Mouse (Mus musculus) embryonic facial prominence, embryonic 11.5 days (tissue): ENCODE results near the gene Scamp4. TPM values are rescaled to one million over a fixed set of nuclear protein-coding genes. Genes with fewer than 3 reads are reported as not detected.
A peak's percentile ranks its signal among the peaks of the same experiment; 100 is the strongest.

Source experiments
- ATAC-seq: fragments of 200-750 bp; cut with Nextera tagmentation; replicated peaks from 2 replicates; pipeline ENCODE4 v1.8.0; 2017; ENCODE audit warnings: low read depth; ENCODE audit not compliant: insufficient number of reproducible peaks, low FRiP score, low TSS enrichment
- DNase-seq: peaks from one replicate; pipeline ENCODE4 v3.0.0-alpha.2; 2015; ENCODE audit warnings: low spot score
- H3K27ac ChIP-seq: fragments of 300-500 bp; sonication (generic); replicated peaks from 2 replicates; pipeline ENCODE4 v1.5.1; 2014; ENCODE audit warnings: mild to moderate bottlenecking, low read depth, low read length, control low read depth
- H3K27me3 ChIP-seq: fragments of 300-500 bp; sonication (generic); 2 replicates; pipeline ENCODE4 v1.6.1; 2014; ENCODE audit warnings: mild to moderate bottlenecking, low read length, moderate library complexity, mixed read lengths; ENCODE audit not compliant: control insufficient read depth, insufficient read depth
- H3K36me3 ChIP-seq: fragments of 300-500 bp; sonication (generic); replicated peaks from 2 replicates; pipeline ENCODE4 v1.6.1; 2014; ENCODE audit warnings: low read depth, mild to moderate bottlenecking, low read length, moderate library complexity, mixed read lengths; ENCODE audit not compliant: control insufficient read depth, insufficient read depth
- H3K4me1 ChIP-seq: fragments of 300-500 bp; sonication (generic); 2 replicates; pipeline ENCODE4 v1.6.1; 2014; ENCODE audit warnings: low read length, mixed read lengths; ENCODE audit not compliant: control insufficient read depth, insufficient read depth
- H3K4me2 ChIP-seq: fragments of 300-500 bp; sonication (generic); 2 replicates; pipeline ENCODE4 v1.6.1; 2014; ENCODE audit warnings: low read depth, mild to moderate bottlenecking, control low read depth, low read length, moderate library complexity
- H3K4me3 ChIP-seq: fragments of 300-500 bp; sonication (generic); 2 replicates; pipeline ENCODE4 v1.5.1; 2014; ENCODE audit warnings: low read depth, low read length, control low read depth
- H3K9ac ChIP-seq: fragments of 300-500 bp; sonication (generic); replicated peaks from 2 replicates; pipeline ENCODE4 v1.6.1; 2014; ENCODE audit warnings: mild to moderate bottlenecking, control low read depth, low read length
- H3K9me3 ChIP-seq: fragments of 300-500 bp; sonication (generic); replicated peaks from 2 replicates; pipeline ENCODE4 v1.6.1; 2016; ENCODE audit warnings: mild to moderate bottlenecking, low read length, inconsistent platforms, mixed read lengths; ENCODE audit not compliant: control insufficient read depth
- WGBS: fragments of 180-500 bp; shearing (Covaris S2); extraction: QIAGEN DNeasy Blood & Tissue Kit; methylation state at CpG from one replicate; pipeline ENCODE4 v1.1.7; 2014; 5-methylcytosine and 5-hydroxymethylcytosine counted together
- polyA plus RNA-seq: library from polyadenylated mRNA; unstranded; fragments of >200 nt; fragmentation: Nextera tagmentation; extraction: Ambion mirVana; gene quantifications from 2 replicates; pipeline ENCODE4 v1.2.1, GENCODE M21; 2014

Scamp4 gene
- polyA plus RNA-seq, 1 experiment from 2014 or later: 62.4 TPM

GRCm38 (mm10) chr10:80618181-80618580 lies 15.5 kb downstream of the Scamp4 start:
- H3K36me3 ChIP-seq: no peaks in the 10 kb centered on the region; the same call in 1 of the 2 replicates
- H3K27me3 ChIP-seq: no peaks in the 10 kb centered on the region
- 75% methylated on average over 9 of the region's 9 CpGs for WGBS

GRCm38 (mm10) chr10:80619465-80620244 lies 17.0 kb downstream of the Scamp4 start:
- no peak overlapping the region for H3K27ac ChIP-seq
- no peaks in the 10 kb centered on the region for H3K27me3 ChIP-seq
- H3K4me1 ChIP-seq: peaks cover 4% of the 10 kb centered on the region; the same call in 1 of the 2 replicates
- DNase-seq (peak; percentile 28), ATAC-seq (no peak)
- H3K9me3 ChIP-seq: no peaks in the 10 kb centered on the region
- no peaks in the 10 kb centered on the region; the same call in 1 of the 2 replicates for H3K36me3 ChIP-seq
- no peak overlapping the region for H3K9ac ChIP-seq
- WGBS: 35% methylated on average over 8 of the region's 8 CpGs
- H3K4me2 ChIP-seq: no peak overlapping the region
- H3K4me3 ChIP-seq: no peak overlapping the region

More at GRCm38 (mm10) chr10:80618181-80618580, 15.5 kb downstream of the Scamp4 start:
- no peak overlapping the region for H3K4me3 ChIP-seq
- H3K27ac ChIP-seq: no peak overlapping the region
- ATAC-seq (no peak), DNase-seq (no peak)
- H3K4me2 ChIP-seq: no peak overlapping the region
- no peaks in the 10 kb centered on the region for H3K9me3 ChIP-seq
- H3K4me1 ChIP-seq: no peaks in the 10 kb centered on the region
- no peak overlapping the region for H3K9ac ChIP-seq

- H3K4me1 ChIP-seq: peaks cover 4% of the 10 kb centered on the region; the same call in 1 of the 2 replicates
- no peak overlapping the region for H3K9ac ChIP-seq
- no peaks in the 10 kb centered on the region for H3K9me3 ChIP-seq
- WGBS: 87% methylated on average over 9 of the region's 9 CpGs
- no peaks in the 10 kb centered on the region; the same call in 1 of the 2 replicates for H3K36me3 ChIP-seq
- DNase-seq (no peak), ATAC-seq (no peak)
- H3K27ac ChIP-seq: no peak overlapping the region
- H3K4me3 ChIP-seq: no peak overlapping the region
- H3K4me2 ChIP-seq: no peak overlapping the region
- H3K27me3 ChIP-seq: no peaks in the 10 kb centered on the region
Measured at GRCm38 (mm10) chr10:80620365-80620764, 17.7 kb downstream of the Scamp4 start.

GRCm38 (mm10) chr10:80620796-80621689 lies 18.4 kb downstream of the Scamp4 start:
- WGBS: 63% methylated on average over 16 of the region's 16 CpGs
- Histone ChIP-seq H3K4me1 (peaks cover 4% of the 10 kb centered on the region; the same call in 1 of the 2 replicates), H3K4me3 (peak overlapping the region; percentile 90), H3K27me3 (no peaks in the 10 kb centered on the region), H3K9ac (peak overlapping the region; percentile 25), H3K9me3 (no peaks in the 10 kb centered on the region), H3K27ac (0 out of 2 replicates have a peak overlapping the region, but pooled peaks have one; percentile 8), H3K4me2 (peak overlapping the region; percentile 60), H3K36me3 (no peaks in the 10 kb centered on the region)
- DNase-seq: no peak
- no peak for ATAC-seq

GRCm38 (mm10) chr10:80621690-80621939 lies 18.9 kb downstream of the Scamp4 start:
- Histone ChIP-seq H3K4me3 (peak overlapping the region; percentile 90), H3K27me3 (no peaks in the 10 kb centered on the region), H3K36me3 (no peaks in the 10 kb centered on the region), H3K9me3 (no peaks in the 10 kb centered on the region), H3K4me2 (peak overlapping the region; percentile 60), H3K9ac (peak overlapping the region; percentile 25), H3K27ac (0 out of 2 replicates have a peak overlapping the region, but pooled peaks have one; percentile 8), H3K4me1 (peaks cover 4% of the 10 kb centered on the region; the same call in 1 of the 2 replicates)
- no peak for ATAC-seq
- DNase-seq: no peak
- 5% methylated on average over 9 of the region's 9 CpGs for WGBS

- peak; percentile 91 for ATAC-seq
- peak overlapping the region; percentile 84 for H3K9ac ChIP-seq
- peaks cover 4% of the 10 kb centered on the region; the same call in 1 of the 2 replicates for H3K4me1 ChIP-seq
- H3K36me3 ChIP-seq: no peaks in the 10 kb centered on the region
- H3K4me2 ChIP-seq: peak overlapping the region; percentile 60
- no peaks in the 10 kb centered on the region for H3K9me3 ChIP-seq
- DNase-seq: peak; percentile 100
- under 1% methylated on average over 64 of the region's 64 CpGs for WGBS
- H3K4me3 ChIP-seq: peak overlapping the region; percentile 90
- H3K27me3 ChIP-seq: no peaks in the 10 kb centered on the region
- peak overlapping the region; percentile 78 for H3K27ac ChIP-seq
Measured at GRCm38 (mm10) chr10:80621940-80622660, 19.4 kb downstream of the Scamp4 start.

GRCm38 (mm10) chr10:80622661-80623456 lies 20.2 kb downstream of the Scamp4 start, which contains the start of gene Csnk1g2:
Gene Csnk1g2 (plus strand): TSS chr10:80622838.
- Histone ChIP-seq H3K27ac (peak within 1 kb of the TSS; percentile 82), H3K9me3 (no peaks in the 10 kb centered on the region), H3K4me2 (peak within 1 kb of the TSS; percentile 85), H3K27me3 (no peaks in the 10 kb centered on the region), H3K4me3 (peak within 1 kb of the TSS; percentile 90), H3K36me3 (no peaks in the 10 kb centered on the region), H3K4me1 (peaks cover 4% of the 10 kb centered on the region; the same call in 1 of the 2 replicates), H3K9ac (peak within 1 kb of the TSS; percentile 84)
- ATAC-seq (peak; percentile 12; the same call in 1 of the 2 replicates), DNase-seq (peak; percentile 52)
- WGBS: under 1% methylated on average over 82 of the region's 85 CpGs
